Mouse (Mus musculus) lung, postnatal 10 days (tissue): ENCODE data around the gene Hcst.

Experiments
- DNase-seq: peaks from one replicate; pipeline ENCODE4 v3.0.0; 2021

The Hcst gene

GRCm38 (mm10) chr7:30431793-30432192 is 12.1 kb upstream of the Hcst start:
- DNase-seq: peak; percentile 74

GRCm38 (mm10) chr7:30430191-30430590 is 10.5 kb upstream of the Hcst start:
- DNase-seq: no peak

- no peak for DNase-seq
Measured at GRCm38 (mm10) chr7:30429327-30429726, 9.7 kb upstream of the Hcst start.

- peak; percentile 33 for DNase-seq
Measured at GRCm38 (mm10) chr7:30423071-30423641, 3.5 kb upstream of the Hcst start.

- no peak for DNase-seq
Measured at GRCm38 (mm10) chr7:30422560-30422959, 2.9 kb upstream of the Hcst start.

GRCm38 (mm10) chr7:30421890-30422435 is 2.3 kb upstream of the Hcst start:
- DNase-seq: peak; percentile 91

- peak; percentile 76 for DNase-seq
Measured at GRCm38 (mm10) chr7:30421175-30421889, 1.7 kb upstream of the Hcst start, which contains the start of gene Nfkbid. Nfkbid (plus strand) TSS chr7:30421732.

- no peak for DNase-seq
Measured at GRCm38 (mm10) chr7:30420673-30421072, 1.0 kb upstream of the Hcst start.

- no peak for DNase-seq
Measured at GRCm38 (mm10) chr7:30417856-30418255, 1.8 kb downstream of the Hcst start.

GRCm38 (mm10) chr7:30413596-30413995 is 6.1 kb downstream of the Hcst start, which contains the start of gene Tyrobp:
Tyrobp (plus strand) TSS chr7:30413760.
- no peak for DNase-seq

- DNase-seq: no peak
Measured at GRCm38 (mm10) chr7:30412735-30413147, 6.9 kb downstream of the Hcst start.

- no peak for DNase-seq
Measured at GRCm38 (mm10) chr7:30411023-30411422, 8.6 kb downstream of the Hcst start.

- no peak for DNase-seq
Measured at GRCm38 (mm10) chr7:30409789-30410188, 9.9 kb downstream of the Hcst start.

GRCm38 (mm10) chr7:30408639-30409038 is 11.0 kb downstream of the Hcst start:
- no peak for DNase-seq

- no peak for DNase-seq
Measured at GRCm38 (mm10) chr7:30402343-30402742, 17.3 kb downstream of the Hcst start.

- no peak for DNase-seq
Measured at GRCm38 (mm10) chr7:30399671-30400070, 20.0 kb downstream of the Hcst start.

- DNase-seq: peak; percentile 19
Measured at GRCm38 (mm10) chr7:30394871-30395270, 24.8 kb downstream of the Hcst start.

GRCm38 (mm10) chr7:30394379-30394778 is 25.3 kb downstream of the Hcst start:
- peak; percentile 73 for DNase-seq

- DNase-seq: no peak
Measured at GRCm38 (mm10) chr7:30393631-30394030, 26.0 kb downstream of the Hcst start.

GRCm38 (mm10) chr7:30392746-30393520 is 26.7 kb downstream of the Hcst start:
- no peak for DNase-seq

GRCm38 (mm10) chr7:30384106-30384505 is 35.5 kb downstream of the Hcst start:
- DNase-seq: no peak

GRCm38 (mm10) chr7:30380061-30380460 is 39.6 kb downstream of the Hcst start:
- DNase-seq: no peak

GRCm38 (mm10) chr7:30373501-30373962 is 46.1 kb downstream of the Hcst start:
- DNase-seq: peak; percentile 96
